ENCODE assay signal across 23 mouse cellular contexts in the genomic region with DNA sequence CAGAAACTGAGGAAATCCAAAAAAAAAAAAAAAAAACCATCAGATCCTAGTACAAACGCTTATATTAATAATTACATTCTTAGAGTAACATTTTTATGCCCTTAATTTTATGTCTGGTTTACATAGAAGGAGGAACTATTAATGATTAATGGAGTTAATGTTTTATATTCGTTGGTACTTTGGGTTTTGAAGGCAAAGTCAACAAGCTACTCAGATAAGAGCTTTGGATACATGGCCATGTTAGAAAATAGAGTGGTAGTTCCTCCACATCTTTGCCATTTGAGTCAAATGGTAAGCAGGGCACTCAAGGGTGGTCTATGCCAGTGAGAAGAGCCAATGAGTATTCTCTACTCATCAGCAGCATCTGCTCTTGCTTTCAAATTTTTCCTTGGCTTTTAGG.
DNase-seq lines count a peak whose midpoint lies in the region; ATAC-seq and TF ChIP-seq lines count a peak whose summit lies in the region.
"Had no signal": no experiment of that assay in that cellular context is flagged by ENCODE, and none has a peak within 500 bp of the region (broad histone marks: within the 10 kb centered on the region; RNA-seq: fewer than 3 reads in every experiment).

No protein-coding gene starts in this region.

- no peak for TF ChIP-seq POLR2A in liver, adult 2 months (IDR thresholded peaks at IDR 0.05; ENCODE audit: extremely low read depth, insufficient read depth, low read length)
- no peak for TF ChIP-seq POLR2A in small intestine, adult 2 months (IDR thresholded peaks at IDR 0.05; ENCODE audit: low read depth, low read length)

- 13% methylated on average over 2 of the region's 2 CpGs for WGBS in liver, adult 2 months
- 79% methylated on average over 2 of the region's 2 CpGs for WGBS in liver, embryonic 11.5 days
- 55% methylated on average over 2 of the region's 2 CpGs for WGBS in intestine, embryonic 15.5 days
- 35% methylated on average over 2 of the region's 2 CpGs for WGBS in intestine, postnatal 0 days
- 26% methylated on average over 2 of the region's 2 CpGs for WGBS in small intestine, adult 2 months

- no peaks in the 10 kb centered on the region for H3K9me3 ChIP-seq in liver, embryonic 11.5 days (ENCODE audit: control insufficient read depth, low read length)
- H3K9me3 ChIP-seq in intestine, embryonic 15.5 days: no peaks in the 10 kb centered on the region
- H3K9me3 ChIP-seq in intestine, postnatal 0 days (ENCODE audit: control insufficient read depth): no peaks in the 10 kb centered on the region
- H3K9me3 ChIP-seq: embryonic facial prominence, embryonic 10.5 days; heart, embryonic 10.5 days; hindbrain, embryonic 12.5 days had no signal

- TF ChIP-seq CTCF in liver, adult 2 months (IDR thresholded peaks at IDR 0.05; ENCODE audit: low read depth, low read length): no peak
- no peak for TF ChIP-seq CTCF in intestine, postnatal 0 days (IDR thresholded peaks at IDR 0.05; ENCODE audit: low read depth)
- no peak for TF ChIP-seq CTCF in small intestine, adult 2 months (IDR thresholded peaks at IDR 0.05; ENCODE audit: extremely low read depth, insufficient read length, insufficient replicate concordance, low read depth, low read length)

- H3K4me1 ChIP-seq in liver, adult 2 months (ENCODE audit: control insufficient read depth, insufficient read depth, low read length): peaks cover 23% of the 10 kb centered on the region
- H3K4me1 ChIP-seq in liver, embryonic 11.5 days (replicated peaks; ENCODE audit: control insufficient read depth, insufficient read depth, low read length): no peaks in the 10 kb centered on the region; the same call in 1 of the 2 replicates
- no peaks in the 10 kb centered on the region for H3K4me1 ChIP-seq in intestine, embryonic 15.5 days (replicated peaks)
- H3K4me1 ChIP-seq in intestine, postnatal 0 days (replicated peaks; ENCODE audit: control insufficient read depth, insufficient read depth, low read length): no peaks in the 10 kb centered on the region; the same call in 1 of the 2 replicates
- H3K4me1 ChIP-seq in small intestine, adult 2 months (ENCODE audit: control insufficient read depth, insufficient read depth, insufficient read length, low read length): no peaks in the 10 kb centered on the region; the same call in 1 of the 2 replicates
- H3K4me1 ChIP-seq: embryonic facial prominence, embryonic 10.5 days; forebrain, embryonic 13.5 days; heart, embryonic 10.5 days; hindbrain, embryonic 12.5 days had no signal

- no peaks in the 10 kb centered on the region for H3K27me3 ChIP-seq in liver, adult 2 months (ENCODE audit: control insufficient read depth, insufficient read depth, low read length)
- H3K27me3 ChIP-seq in liver, embryonic 11.5 days (replicated peaks; ENCODE audit: control insufficient read depth, insufficient read depth, low read length): no peaks in the 10 kb centered on the region
- H3K27me3 ChIP-seq in intestine, embryonic 15.5 days (replicated peaks): no peaks in the 10 kb centered on the region
- H3K27me3 ChIP-seq in intestine, postnatal 0 days (replicated peaks; ENCODE audit: control insufficient read depth, insufficient read depth, low read length): no peaks in the 10 kb centered on the region
- no peaks in the 10 kb centered on the region for H3K27me3 ChIP-seq in small intestine, adult 2 months (ENCODE audit: control insufficient read depth, insufficient read depth, low read length)
- H3K27me3 ChIP-seq: CH12.LX; forebrain, embryonic 13.5 days; hindbrain, embryonic 12.5 days; Patski had no signal

- H3K4me2 ChIP-seq in liver, embryonic 11.5 days: no peak overlapping the region
- H3K4me2 ChIP-seq in intestine, embryonic 15.5 days (replicated peaks): no peak overlapping the region
- peak overlapping the region; percentile 14; the same call in 1 of the 2 replicates for H3K4me2 ChIP-seq in intestine, postnatal 0 days (replicated peaks; ENCODE audit: low read depth)
- H3K4me2 ChIP-seq: forebrain, embryonic 13.5 days; hindbrain, embryonic 12.5 days had no signal

- peak; percentile 93 for DNase-seq in liver, adult 2 months (ENCODE audit: extremely low read depth, low read depth, low spot score)
- no peak for DNase-seq in liver, embryonic 11.5 days (ENCODE audit: low spot score)
- DNase-seq in cerebellum, adult 11-12 months: no peak
- no peak for DNase-seq in spleen, postnatal 14 days (ENCODE audit: low spot score in 2 of 2)
- DNase-seq: adrenal gland, postnatal 14 days; cerebellum, adult 18-20 months; cerebellum, adult 9-11 months; forebrain, postnatal 0 days; gastrocnemius, adult 2 months; gastrocnemius, postnatal 25 days; heart, adult 11 months; heart, postnatal 10 days; heart, postnatal 4 days had no signal

- H3K9ac ChIP-seq in liver, adult 2 months (ENCODE audit: low read depth, low read length): no peak overlapping the region
- H3K9ac ChIP-seq in liver, embryonic 11.5 days (ENCODE audit: low read depth, low read length): no peak overlapping the region
- H3K9ac ChIP-seq in intestine, embryonic 15.5 days: no peak overlapping the region
- H3K9ac ChIP-seq in intestine, postnatal 0 days (ENCODE audit: low read depth, low read length): no peak overlapping the region
- H3K9ac ChIP-seq: forebrain, embryonic 13.5 days; forebrain, postnatal 0 days; hindbrain, embryonic 12.5 days had no signal

- peaks cover 23% of the 10 kb centered on the region for H3K36me3 ChIP-seq in liver, adult 2 months (ENCODE audit: control insufficient read depth, insufficient read depth, low read length)
- peaks cover 20% of the 10 kb centered on the region for H3K36me3 ChIP-seq in liver, embryonic 11.5 days (ENCODE audit: control insufficient read depth, insufficient read depth, low read length)
- H3K36me3 ChIP-seq in intestine, embryonic 15.5 days: no peaks in the 10 kb centered on the region
- H3K36me3 ChIP-seq in intestine, postnatal 0 days (ENCODE audit: control insufficient read depth, insufficient read depth): peaks cover 9% of the 10 kb centered on the region; the same call in 1 of the 2 replicates
- H3K36me3 ChIP-seq in small intestine, adult 2 months (ENCODE audit: control insufficient read depth, insufficient read depth, low read length): peaks cover 21% of the 10 kb centered on the region

- ATAC-seq in liver, embryonic 11.5 days (replicated peaks; ENCODE audit: low FRiP score): no peak
- peak; percentile 80 for ATAC-seq in intestine, embryonic 15.5 days
- ATAC-seq in intestine, postnatal 0 days: peak; percentile 83
- ATAC-seq: activated CD4-positive, CD25-positive, alpha-beta regulatory T cell, adult 4 months; forebrain, embryonic 13.5 days; forebrain, postnatal 0 days; Patski had no signal

- H3K4me3 ChIP-seq in liver, adult 2 months (ENCODE audit: insufficient read depth, low read depth, low read length): no peak overlapping the region
- H3K4me3 ChIP-seq in liver, embryonic 11.5 days (ENCODE audit: low read depth, low read length): no peak overlapping the region
- H3K4me3 ChIP-seq in intestine, embryonic 15.5 days (replicated peaks): no peak overlapping the region
- H3K4me3 ChIP-seq in intestine, postnatal 0 days (ENCODE audit: low read depth, low read length): no peak overlapping the region
- H3K4me3 ChIP-seq in small intestine, adult 2 months (ENCODE audit: low read depth, low read length): no peak overlapping the region
- H3K4me3 ChIP-seq: embryonic facial prominence, embryonic 10.5 days; forebrain, embryonic 13.5 days; gastrocnemius, adult 2 months; heart, embryonic 10.5 days; hindbrain, embryonic 12.5 days had no signal

- H3K27ac ChIP-seq in liver, adult 2 months (replicated peaks; ENCODE audit: insufficient read depth, low read depth, low read length): peak overlapping the region; percentile 86
- H3K27ac ChIP-seq in liver, embryonic 11.5 days (ENCODE audit: low read depth, low read length): no peak overlapping the region
- H3K27ac ChIP-seq in intestine, embryonic 15.5 days: no peak overlapping the region
- H3K27ac ChIP-seq in intestine, postnatal 0 days (ENCODE audit: low read depth, low read length): no peak overlapping the region
- H3K27ac ChIP-seq in small intestine, adult 2 months (ENCODE audit: insufficient read depth, low read depth, low read length): peak overlapping the region; percentile 68
- H3K27ac ChIP-seq: embryonic facial prominence, embryonic 10.5 days; forebrain, embryonic 13.5 days; gastrocnemius, adult 2 months; heart, embryonic 10.5 days; hindbrain, embryonic 12.5 days had no signal

- H3K79me2 ChIP-seq in liver, adult 2 months (ENCODE audit: control insufficient read depth, insufficient read depth, low read length): peaks cover 51% of the 10 kb centered on the region

Comparison
In these comparisons a context has a peak if more than half of its experiments do, and no peak if none do; other contexts are left out.
1. H3K27ac ChIP-seq: peak in liver, adult 2 months (single experiment) and small intestine, adult 2 months (single experiment); none in liver, embryonic 11.5 days (single experiment), intestine, embryonic 15.5 days (single experiment) and intestine, postnatal 0 days (single experiment).